Mouse (Mus musculus): ENCODE data around the gene Tbc1d19. TPM values are rescaled to one million over a fixed set of nuclear protein-coding genes. Genes with fewer than 3 reads are reported as not detected.

Gene Tbc1d19
- 99.3 TPM for polyA plus RNA-seq (2014; fragmentation: Illumina TruSeq; extraction: RNeasy Lipid Tissue Mini Kit (QIAGEN cat#74804); ENCODE audit: low read depth, low replicate concordance)

DNA sequence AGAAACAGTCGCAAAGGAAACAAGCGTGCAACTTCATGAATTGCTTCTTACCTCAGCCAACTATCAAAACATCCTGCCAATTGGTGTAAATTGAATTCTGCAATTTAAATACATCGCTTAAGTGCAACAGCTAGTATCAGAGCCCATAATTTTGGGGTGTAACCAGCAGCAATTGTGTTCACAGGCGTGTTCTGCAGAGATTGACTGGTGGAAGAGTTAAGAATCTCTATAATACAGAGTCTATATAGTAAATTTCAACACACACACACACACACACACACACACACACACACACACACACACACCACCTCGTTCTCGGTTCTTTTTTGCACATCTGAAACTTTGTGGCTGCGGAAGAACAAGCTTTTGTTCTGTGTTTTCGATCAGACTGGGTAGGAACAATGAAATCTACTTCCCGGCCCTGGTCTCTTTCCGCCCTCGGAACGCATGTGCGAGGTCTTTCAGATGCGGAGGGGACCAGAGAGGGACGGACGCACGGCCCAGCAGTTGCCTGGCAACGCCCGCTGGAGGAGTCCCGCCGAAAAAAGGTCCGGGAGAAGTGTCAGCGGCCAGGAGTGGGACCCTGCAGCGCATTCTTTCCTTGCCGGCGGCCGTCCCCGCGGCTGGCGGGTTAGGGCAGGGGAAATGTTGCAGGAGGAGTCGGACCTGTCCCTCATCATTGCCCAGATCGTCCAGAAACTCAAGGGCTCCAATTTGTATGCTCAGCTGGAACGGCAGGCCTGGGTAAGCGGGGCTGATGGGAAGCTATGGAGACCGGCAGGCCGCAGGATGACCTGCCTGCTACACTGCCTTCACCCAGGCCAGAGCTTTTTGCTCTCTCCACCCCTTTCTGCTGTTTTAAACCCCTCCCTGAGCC, at the start of gene Tbc1d19:
Gene Tbc1d19 (plus strand): TSS at position 492 of the 877 bp plus-strand sequence.

Other genes with a start within 250 kb of the Tbc1d19 start
- 27.8 TPM for gene Cckar, start 101.9 kb upstream of the Tbc1d19 start, polyA plus RNA-seq (2014; fragmentation: Illumina TruSeq; extraction: RNeasy Lipid Tissue Mini Kit (QIAGEN cat#74804); ENCODE audit: low read depth, low replicate concordance)
- gene Stim2, start 188.9 kb downstream of the Tbc1d19 start, polyA plus RNA-seq (2014; fragmentation: Illumina TruSeq; extraction: RNeasy Lipid Tissue Mini Kit (QIAGEN cat#74804); ENCODE audit: low read depth, low replicate concordance), result 42.4 TPM